Mouse (Mus musculus) adrenal gland, postnatal 4 days (tissue): ENCODE measurements around the gene Mrpl16. TPM values are rescaled to one million over a fixed set of nuclear protein-coding genes. Genes with fewer than 3 reads are reported as not detected.

ENCODE experiments used
- DNase-seq, 2 experiments: peaks; one replicate each; pipeline ENCODE4 v3.0.0; 2021 to 2022; ENCODE audit warnings: low spot score in 2 of 2, mixed read lengths in 2 of 2
- total RNA-seq, 2 experiments: library from RNA; stranded (reverse); gene quantifications; 2 replicates each; pipeline ENCODE4 v1.2.3; 2021

Mrpl16 gene
- total RNA-seq, 2 experiments from 2014 or later, result 48.8 to 53.8 TPM

DNA sequence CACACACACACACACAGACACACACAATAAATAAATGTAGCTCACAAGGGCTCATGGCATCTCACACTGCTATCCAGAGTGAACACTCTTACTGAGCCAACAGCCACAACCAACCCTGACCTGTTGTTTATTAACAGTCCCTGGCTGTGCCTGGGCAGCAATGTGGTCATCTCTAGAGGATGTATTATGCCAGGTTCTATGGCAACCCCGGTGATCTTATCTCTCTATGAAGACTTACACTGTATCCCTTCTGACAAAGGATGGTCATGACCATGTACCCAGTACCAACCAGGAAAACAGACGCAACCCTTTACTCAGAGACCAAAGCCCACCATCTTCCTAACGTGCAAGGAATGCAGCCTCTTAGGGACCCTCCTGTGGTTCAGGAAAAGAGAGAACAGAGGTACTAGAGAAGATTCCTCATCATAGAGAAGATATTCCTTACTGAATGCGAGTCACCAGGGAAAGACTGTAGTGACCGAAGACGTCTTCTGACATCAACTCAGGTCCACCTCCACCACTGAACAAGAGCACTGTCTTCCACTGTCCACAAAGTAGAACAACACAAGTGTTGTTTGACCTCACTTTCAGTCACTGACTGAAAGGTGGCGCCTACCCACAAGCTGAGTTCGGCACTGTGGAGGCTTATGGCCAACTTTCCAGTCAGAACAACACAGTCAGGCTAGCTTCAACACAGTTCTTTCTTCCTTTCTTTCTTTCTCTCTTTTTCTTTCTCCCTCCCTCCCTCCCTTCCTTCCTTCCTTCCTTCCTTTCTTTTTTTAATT, 30.5 kb downstream of the Mrpl16 start:
- DNase-seq, result no peak

DNA sequence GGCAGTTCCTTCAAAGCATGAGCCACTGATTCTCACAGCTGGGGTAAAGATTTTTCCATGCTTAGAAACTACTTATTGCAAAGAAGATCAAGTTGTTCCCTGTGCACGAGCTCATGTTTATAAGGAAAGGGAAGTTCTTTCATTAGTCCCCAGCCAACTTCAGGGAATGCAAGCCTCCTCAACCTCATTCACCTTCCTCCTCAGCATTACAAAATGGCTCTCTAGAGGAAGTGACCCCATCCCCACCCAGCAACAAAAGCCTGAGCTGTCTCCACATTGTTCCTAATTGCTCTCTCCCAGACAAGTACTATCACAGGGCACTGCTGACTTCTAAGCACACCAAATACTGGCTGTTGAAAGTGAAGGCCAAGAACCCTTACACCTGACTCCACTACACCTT, 34.2 kb downstream of the Mrpl16 start:
- DNase-seq, result no peak

DNA sequence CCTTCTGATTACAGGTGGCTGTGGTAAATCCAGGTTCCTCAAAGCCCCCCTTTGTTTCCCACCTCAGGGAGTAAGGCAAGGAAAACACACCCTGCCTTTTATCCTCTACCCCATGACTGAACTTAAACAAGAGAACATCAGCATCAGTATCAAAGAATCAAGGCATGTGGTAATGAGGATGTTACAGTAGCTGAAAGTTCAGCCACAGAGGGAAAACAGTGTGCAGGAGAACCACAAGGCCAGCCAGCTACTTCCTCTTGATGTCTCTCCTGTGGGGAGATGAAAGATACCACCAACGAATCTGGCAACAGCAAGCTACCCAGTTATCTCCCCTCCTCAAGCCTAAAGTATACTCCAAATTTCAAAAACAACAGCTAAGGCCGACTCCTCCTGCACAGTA, 37.1 kb downstream of the Mrpl16 start:
- no peak for DNase-seq

DNA sequence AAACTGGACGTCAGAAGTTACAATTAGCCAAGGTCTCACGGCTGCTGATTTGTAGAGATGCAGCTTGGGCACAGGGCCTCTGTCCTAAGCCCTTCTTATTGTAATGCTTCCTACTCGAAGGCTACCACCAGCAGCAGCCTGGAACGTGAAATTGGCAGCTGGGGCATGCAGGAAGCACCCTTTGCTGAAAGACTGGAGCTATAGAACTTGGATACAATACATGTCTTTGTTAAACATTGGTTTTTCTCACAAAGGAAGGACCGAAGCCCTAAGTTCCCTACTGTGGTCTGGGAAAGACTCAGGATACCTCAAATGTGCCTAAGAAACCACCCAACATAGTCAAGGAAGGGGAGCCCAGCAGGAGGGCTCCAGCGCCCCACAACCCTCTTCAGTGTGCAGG, 37.6 kb downstream of the Mrpl16 start:
- no peak for DNase-seq

DNA sequence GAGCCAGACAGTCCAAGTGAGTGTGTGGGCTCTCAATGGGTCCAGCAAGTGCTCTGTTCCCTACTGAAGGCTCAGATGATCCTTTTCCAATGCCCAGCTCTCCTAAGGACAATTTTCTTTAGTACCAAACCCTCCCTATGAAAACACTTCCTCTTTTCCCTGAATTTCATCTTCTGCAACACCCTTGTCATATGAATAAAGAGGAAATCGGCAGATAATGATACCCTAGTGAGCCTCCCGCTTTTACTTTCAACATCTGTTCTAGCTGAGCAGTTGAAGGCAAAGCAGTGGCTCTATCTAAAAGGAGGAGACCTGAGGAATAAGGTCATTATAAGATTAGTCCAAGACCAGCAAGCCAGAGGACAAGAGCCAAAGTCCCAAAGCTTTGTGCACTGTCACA, 38.3 kb downstream of the Mrpl16 start:
- DNase-seq, result no peak

DNA sequence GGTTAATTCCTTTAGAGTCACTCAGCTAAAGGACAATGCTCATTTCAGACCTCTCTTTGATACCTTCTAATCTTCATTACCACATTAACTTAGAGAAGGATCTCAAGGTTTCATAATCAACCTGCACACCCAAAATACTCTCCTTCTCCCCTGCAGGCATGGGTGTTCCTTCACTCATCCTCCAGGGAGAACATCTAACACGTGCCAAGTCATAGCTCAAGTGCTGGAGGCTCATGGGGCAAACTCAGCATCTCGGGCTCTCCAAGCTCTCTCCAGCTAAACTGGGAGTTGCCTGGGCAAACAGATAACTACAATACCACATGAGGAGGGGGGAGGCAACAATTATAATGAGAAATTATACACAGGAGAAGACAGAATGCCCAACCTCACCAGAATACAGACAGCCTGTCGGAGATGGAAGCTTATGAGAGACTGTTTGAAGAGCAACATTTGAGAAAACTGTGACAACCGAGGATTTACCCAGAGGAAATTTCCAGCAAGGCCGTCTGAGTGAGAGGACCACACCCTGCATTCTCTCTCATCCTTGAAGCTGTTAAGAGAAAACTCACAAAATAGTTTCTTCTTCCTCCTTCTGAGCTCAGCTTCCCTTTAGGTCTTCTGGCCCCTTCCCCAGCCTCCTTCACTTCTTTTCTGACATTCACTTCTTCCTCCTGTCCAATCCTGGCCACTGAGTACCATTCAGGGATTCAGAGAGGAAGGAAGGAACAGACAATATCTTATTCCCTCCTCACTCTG, 40.0 kb downstream of the Mrpl16 start:
- no peak for DNase-seq

DNA sequence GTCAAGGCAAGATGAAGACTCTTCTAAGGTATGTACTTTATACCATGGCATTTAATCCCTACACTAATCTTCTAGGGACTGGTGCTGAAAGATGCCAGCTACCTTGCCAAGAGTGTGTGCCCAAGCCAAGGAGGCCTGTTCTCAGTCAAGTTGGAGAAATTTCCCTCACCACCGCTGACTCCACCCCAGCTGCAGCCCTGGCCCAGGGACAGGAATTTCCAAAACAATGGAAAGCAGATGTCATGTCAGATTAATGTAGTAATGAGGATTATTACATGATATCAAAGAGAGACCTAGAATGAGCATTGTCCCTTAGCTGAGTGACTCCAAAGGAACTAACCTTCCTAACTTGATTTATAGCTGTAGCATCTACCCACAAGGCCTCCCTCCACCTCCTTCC, 40.7 kb downstream of the Mrpl16 start:
- DNase-seq, result no peak

DNA sequence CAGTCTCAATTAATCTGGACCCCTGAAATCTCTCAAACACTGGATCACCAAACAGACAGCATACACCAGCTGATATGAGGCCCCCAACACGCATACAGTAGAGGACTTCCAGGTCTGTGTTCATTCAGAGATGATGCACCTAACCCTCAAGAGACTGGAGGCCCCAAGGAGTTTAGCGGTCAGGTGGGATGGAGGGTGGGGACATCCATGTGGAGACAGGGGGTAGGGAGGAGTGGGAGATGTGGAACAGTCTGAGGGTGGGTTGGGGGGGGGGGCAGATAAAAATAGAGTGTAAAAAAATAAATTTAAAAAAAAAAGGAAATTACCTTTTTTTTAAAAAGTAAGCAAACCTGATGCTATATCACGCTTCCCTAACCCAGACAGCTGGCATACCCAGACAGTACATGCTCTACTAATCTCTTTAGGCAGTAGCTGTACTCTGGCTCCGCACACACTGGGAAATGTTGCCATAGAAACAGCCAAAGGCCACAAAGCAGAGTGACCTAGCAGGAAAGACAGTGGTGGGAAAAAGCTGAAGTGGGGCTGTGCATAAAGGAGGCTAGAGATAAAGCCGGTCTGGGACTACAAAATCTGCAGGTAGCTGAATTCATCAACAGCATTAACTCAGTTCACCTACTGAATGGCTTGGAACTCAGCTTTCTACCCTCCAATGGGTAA, 41.6 kb downstream of the Mrpl16 start:
- DNase-seq, result no peak

DNA sequence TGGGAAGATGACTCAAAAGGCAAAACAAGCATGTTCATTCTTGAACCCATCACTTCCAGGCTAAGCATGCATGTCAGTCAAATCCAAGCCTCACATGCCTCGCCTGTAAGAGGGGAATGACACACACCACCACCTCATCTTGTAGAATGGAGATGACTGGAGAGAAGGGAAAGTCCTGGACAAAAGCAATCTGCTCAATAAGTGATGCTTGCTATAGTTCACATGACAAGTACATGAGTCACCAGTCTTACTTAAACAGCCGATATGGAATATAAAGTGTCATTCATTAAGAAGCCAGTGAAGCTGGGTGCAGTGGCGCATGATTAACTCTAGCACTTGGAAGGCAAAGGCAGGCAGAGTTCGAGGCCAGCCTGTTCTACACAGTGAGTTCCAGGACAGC, 42.9 kb downstream of the Mrpl16 start:
- no peak for DNase-seq

DNA sequence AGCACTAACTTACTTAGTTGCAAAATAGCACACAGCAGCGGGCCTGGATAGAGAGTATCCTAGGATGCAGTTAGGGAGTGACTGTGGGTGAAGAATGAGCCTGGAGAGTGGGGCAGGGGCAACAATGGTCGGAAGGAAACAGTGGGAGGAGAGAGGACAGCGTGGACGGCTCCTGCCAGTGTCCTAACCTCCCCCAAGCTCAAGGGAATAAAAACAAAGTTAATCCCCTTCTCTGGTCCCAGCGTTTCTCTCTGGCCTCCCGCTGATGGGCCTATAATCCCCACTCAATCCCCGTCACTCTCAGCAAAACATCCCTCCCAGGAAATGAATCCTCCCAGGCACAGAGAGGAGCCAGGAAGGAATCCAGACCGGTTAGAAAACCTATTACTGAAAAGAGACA, 43.5 kb downstream of the Mrpl16 start:
- DNase-seq, result no peak

DNA sequence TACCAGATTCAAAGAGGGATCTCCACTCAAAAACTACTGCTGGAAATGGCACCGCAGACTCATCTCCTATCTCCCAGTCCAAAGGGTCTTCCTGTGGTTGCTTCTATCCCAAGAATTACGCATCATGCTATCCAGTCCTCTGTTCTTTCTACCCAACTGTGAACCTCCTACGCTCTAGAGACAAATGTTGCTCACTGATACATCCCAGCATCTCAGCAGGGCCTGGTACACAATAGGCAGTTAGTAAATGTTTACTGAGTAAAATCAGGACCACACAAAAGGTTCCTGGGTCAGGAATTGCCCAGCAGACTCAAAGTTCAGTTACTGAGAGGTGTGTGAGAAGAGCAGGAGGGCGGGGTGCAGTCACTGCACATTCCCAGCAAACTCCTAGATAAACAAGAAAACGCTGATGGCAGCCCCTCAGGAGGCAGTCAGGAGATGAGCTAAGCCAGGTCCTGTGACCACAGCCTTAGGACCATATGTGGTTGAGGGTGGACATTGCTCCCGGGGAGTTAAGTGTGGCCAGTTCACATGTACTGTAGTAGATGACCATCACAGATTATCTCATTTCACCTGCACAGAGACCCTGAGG, 44.6 kb downstream of the Mrpl16 start:
- DNase-seq, result no peak

DNA sequence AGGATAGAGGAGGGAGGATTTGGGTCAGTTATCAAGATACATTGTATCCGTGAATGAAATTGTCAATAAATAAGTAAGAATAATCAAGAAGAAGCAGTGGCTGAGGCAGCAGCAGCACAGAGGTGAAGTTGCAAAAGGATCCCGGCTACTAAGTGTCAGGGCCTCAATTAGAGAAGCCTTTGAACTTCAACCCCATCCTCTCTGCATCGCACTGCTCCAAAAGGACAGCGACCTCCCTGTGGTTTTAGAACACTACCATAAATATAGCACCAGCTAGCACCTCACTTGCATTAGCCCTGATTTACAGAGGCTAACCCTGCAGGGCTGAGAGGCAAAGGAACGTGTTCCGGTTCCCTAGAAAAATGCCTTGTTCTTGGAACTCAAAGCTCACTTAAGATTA, 46.5 kb downstream of the Mrpl16 start:
- DNase-seq, result no peak

DNA sequence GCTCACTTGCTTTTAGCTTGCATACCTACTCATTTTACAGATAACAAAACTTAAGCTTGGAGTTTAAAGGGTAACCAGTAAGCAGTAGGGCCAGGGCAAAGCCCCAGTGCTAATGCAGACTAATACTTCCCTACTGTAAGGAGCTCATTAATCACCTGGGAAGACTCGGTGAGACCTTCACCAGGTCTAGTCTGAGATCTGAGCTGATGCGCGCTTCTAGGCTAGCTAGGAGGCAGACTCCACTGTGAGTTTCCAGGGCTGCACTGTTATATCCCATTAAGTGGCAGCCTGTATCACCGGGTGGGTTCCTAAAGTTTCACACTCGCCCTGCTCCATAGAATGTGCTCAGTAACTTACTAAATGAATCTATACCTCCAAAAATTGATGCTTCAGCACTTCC, 47.4 kb downstream of the Mrpl16 start:
- DNase-seq, result no peak

DNA sequence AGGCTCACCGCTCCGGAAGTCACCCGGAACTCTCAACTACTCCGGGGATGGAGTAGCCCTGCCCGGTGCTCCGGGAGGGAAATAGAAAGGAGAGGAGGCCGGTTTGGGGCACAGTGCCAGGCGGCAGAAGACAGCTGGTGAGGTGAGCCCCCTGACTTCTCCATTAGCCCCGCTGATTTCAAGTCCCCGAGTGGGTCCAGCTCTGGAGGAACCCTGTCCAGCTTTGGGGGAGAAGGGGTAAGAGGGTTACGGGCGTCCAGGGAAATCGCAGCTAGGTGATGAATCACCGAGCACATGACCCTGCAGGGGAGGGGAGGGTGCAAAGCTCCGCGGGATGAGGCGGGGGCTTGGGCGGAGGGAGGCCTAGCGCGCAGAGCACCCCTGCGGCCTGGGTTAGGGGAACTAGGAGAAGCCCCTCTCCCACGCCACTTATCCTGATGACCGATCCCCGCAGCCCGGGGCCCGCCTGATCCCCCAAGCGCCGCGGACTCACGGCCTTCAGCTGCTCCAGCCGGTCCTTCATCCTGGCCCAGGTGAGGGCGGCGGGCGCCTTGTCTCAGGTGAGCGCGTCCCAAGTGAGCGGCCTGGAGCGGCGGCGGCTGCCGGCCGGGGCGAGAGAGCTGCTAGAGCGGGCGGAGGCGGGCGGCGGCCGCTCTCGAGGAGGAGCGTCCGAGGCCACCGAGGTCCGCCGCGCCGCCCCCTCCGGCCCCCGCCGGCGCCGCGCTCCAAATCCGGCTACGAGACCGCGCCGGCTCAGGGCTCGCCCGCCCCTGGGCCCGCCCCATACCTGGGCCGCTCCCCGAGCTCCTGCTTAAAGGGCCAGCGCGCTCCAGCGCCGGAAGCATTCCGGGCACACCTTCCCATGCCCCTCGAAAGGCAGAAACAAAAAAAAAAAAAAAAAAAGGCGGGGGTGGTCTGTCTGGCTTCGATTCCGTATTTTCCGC, 48.3 kb downstream of the Mrpl16 start:
- peak; percentile 18 to 21 for DNase-seq

DNA sequence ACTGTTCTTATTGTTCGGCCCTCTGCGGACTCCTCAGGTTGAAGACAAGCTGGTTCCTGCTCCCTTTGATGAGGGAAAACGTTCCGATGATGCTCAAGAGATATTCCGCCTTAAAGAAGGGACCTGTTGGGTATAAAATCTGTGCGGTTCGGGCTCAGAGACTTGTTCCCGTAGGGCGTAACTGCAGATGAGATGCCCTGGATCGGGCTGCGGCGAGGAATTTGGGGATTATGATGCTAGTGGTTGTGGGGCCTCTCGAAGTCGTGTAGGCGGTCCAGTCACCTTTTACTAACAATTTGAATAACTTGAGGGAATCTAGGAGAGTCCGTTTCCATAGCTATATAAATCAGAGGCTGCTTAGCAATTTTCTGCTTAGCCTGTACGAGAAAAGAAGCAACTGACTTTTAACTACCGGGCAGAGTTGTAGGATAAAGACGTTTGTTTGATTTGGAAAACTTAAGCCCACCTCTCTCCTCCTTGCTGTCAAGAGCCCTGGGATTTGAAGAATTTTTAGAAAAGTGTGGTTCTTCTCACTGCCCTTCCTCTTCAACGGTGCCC, 49.0 kb downstream of the Mrpl16 start, which contains the start of gene Stx3:
Gene Stx3 (minus strand): TSS at position 261 of the 558 bp plus-strand sequence.
- no peak for DNase-seq

DNA sequence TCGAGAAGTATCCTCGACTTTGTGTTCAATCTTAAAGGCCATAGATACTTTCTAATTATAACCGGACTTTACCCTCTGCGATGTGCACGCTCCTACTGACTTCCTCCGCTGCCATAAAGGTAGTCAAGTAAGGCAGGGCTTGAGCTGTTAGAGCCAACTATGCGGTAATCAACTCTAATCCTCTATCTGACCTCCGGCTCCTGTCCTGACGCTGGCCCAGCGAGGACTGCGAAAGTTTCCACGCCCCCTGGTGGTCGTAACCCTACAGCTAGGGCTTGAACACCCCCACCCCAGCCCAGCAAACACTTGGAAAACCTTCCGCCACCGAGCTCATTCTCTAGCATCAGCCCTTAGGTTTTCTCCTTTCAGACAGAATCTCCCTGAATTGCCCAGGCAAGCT, 49.6 kb downstream of the Mrpl16 start:
- peak; percentile 42 to 66 for DNase-seq

DNA sequence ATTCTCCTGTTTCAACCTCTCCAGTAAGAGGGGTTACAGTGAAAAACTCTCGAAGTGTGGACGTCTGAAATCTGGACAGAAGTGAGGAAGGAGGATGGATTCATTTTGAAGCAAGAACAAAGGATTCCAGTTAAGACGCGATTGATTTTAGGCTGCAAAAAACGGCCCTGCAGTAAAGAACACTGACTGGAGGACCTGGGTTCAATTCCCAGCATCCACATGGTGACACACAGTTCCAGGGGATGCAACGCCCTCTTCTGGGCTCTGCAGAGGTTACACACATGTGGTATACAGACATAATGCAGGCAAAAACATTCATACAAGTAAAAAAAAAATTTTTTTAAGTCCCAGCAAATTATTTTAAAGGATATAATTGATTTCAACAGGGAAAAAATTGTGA, 50.0 kb downstream of the Mrpl16 start:
- no peak for DNase-seq

DNA sequence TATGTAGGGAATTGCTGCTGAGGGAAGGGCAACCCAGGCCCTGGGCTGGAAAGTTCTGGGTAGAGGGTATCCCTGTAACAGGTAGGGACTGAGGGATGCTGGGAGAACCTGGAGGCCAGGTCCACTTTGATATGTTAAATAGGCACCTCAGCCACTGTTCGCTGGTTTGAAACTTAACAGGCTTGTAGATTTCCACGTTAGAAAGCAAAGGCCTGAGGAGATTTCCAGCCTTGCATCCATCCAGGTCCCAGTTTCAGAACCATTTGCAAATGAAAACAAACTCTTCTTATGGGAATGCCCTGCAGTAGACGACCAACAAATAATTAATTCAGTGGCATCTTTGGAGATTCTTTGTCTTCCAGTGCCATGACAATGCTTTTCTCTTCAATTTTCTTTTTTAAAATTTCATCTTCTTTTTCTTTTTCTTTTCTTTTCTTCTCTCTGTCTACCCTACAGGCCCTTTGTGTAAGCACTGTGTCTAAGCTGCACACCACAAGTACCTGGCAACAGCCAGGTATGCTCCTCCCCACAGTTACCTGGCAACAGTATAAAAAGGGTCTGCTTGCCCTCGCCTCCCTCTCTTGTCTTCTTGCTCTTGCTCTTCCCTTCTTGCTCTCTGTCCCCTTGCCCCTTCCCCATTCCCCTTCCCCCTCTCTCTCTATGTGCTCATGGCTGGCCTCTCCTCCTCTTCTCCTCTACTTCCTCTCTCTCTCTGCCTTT, 53.3 kb downstream of the Mrpl16 start:
- no peak for DNase-seq
